Mouse (Mus musculus): ENCODE results near the gene Lix1l. TPM values are rescaled to one million over a fixed set of nuclear protein-coding genes. Genes with fewer than 3 reads are reported as not detected.

Lix1l gene
- polyA plus RNA-seq, 1 experiment, result 6.9 TPM

DNA sequence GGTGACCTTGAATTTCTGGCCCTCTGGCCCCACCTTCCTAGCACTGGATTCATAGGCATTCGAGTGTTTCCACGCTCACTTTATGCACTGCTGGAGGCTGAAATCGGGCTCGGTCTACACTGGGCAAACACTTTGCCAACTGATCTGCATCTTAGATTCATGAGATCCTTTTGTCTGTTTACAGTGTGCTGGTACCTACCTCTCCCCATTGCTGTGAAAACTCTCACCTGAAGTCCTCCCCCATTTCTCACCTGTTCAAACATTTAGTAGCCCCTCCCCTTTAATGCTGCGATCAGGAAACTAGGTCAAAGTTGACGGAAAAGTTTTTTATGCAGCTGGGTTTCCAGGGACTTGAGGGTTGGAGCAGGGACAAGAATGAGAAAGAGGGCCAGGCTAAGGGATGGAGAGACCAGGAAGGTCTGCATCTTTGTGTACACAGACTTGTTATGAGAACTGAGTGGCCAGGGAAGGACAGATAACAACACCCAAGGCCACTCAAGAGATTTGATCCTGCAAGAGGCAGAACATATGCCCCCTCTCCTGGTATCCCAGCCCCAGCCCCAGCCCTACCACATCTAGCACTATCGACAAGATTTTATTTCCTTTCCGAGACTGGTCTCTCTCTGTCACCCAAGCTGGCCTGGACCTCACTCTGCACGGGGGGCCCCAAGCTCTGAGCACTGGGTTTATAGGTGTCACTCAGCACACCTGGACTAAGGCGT is 36.9 kb upstream of the Lix1l start:
- 7% methylated on average over 10 of the region's 10 CpGs for WGBS
- no peak for DNase-seq (ENCODE audit: low read depth, low spot score)

DNA sequence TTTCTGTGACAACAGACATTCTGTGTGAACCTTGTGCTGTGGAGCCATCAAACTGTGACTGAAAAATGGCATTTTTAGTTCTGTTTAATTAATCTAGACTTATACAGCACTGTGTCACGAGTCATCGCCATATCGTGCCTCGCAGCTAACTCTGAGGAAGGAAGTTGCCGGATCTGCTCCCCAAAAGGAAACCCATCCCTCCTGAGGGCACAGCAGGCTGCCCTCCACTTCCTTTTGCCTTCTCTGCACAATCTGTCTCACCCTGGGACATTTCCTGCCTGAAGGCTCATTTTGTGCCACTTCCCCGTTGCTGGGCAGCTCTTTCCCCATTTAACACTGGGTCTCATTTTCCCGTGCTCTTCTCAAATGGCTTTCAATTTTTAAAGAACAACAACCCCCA is 36.3 kb upstream of the Lix1l start:
- WGBS, result 18% methylated on average over 7 of the region's 7 CpGs
- no peak for DNase-seq (ENCODE audit: low read depth, low spot score)

DNA sequence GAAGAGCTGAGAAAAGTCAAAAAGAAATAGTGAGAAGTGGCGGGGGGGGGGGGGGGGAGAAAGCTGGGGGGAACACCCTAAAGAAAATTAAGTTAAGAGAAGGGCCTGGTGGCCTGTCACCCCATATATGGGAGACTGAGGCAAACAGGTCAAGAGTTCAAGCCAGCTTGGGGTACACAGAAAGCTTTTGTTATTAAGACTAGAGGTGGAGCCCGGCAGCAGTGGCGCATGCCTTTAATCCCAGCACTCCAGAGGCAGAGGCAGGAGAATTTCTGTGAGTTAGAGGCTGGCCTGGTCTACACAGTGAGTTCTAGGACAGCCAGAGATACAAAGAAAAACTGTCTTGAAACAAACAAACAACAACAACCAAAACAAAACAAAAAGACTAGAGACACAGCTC is 35.8 kb upstream of the Lix1l start:
- WGBS, result 69% methylated on average over 3 of the region's 3 CpGs

DNA sequence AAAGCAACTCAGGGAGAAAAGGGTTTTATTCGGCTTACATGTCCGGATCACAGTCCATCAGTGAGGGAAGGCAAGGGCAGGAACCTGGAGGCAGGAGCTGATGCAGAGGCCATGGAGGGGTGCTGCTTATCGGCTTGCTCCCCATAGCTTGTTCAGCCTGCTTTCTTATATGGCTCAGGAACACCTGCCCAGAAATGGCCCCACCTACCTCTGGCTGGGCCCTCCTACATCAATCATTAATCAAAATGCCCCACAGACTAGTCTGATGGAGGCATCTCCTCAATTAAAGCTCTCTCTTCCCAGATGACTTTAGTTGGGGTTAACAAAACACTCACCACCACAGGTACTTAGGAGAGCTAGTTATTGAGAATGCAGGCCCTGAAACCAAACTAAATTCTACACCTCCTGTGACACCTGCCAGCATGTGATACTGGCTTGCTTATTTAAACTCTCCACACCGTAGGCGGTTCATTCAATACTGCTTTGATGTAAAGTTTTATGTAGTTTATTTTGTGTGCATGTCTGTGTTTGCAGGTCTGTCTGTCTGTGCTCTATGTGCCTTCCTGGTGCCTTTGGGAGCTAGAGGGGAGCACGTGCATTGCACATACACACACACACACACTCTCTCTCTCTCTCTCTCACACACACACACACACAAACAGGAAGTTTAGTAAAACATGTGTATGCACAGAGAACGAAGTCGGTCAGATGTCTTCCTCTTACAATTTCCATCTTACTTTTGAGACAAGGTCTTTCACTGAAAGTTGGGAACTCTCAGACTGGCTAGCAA is 34.1 kb upstream of the Lix1l start:
- DNase-seq (ENCODE audit: low read depth, low spot score), result no peak
- WGBS, result 39% methylated on average over 8 of the region's 8 CpGs

More for the DNA sequence above, 35.8 kb upstream of the Lix1l start:
- DNase-seq (ENCODE audit: low read depth, low spot score), result no peak

DNA sequence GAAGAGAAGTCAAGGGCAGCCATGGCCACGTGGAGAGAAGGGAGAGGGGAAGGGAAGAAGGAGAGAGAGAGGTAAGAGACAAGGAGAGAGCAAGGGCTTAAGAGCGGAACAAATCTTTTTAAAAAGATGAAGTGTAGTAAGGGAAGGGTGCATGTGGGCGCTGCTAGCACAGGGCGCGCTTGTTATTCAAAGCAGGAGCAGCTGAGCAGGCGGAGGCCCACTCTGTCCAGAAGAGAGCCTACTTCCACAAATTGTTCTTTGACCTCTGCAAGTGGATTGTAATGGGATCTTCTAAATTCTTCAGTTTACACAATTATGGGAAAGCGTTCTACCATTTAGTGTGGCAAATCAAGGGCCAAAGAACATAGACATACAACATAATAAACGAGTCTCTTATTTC is 32.3 kb upstream of the Lix1l start:
- 90% methylated on average over 8 of the region's 8 CpGs for WGBS
- no peak for DNase-seq (ENCODE audit: low read depth, low spot score)

DNA sequence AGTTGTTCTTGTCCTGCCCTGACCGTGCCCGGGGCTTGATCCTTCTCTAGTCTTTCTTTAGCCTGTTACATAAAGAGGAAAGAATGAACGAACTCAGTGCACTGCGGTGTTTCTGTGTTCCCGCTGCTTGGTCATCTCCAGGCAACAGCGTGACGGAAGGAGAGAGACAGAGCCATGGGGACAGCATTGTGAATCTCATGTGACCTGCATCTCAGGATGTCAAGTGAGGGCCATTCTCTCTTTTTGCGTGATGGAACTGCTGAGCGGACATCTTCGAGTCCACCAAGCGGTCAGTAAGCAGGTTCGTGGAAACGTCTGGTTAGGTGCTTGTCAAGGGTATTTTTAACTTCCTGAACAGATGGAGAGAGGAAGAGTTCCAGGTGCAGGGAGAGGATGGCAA is 31.4 kb upstream of the Lix1l start:
- 91% methylated on average over 13 of the region's 13 CpGs for WGBS
- DNase-seq (ENCODE audit: low read depth, low spot score), result no peak

DNA sequence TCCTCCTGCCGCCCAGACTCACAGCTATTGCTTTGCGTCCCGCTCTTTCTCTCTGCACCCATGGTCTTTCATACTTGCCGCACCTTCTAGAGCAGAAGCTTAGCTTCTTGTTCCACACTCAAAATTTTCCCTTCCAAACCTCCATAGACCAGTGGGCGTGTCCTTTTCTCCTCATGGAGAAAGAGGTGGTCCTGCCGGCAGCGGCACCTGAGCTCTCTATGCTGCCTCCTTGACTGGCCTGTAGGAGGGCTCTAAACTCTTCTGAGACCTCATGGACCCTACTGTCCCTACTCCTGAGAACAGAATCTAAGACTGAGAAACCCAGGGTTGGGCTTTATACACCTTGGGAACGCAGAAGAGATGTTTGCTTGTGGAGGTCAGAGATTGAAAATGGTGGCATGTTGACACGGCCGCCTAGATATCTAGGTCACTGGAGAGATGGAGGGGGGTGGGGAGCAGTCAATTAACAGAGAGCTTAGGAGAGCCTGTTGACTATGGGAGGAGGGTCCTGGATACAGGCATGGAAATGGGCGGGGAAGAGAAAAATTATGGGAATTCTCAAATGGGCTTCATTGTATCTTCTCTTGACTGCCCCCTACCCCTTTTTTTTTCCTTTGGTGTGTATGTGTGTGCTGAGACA is 30.9 kb upstream of the Lix1l start:
- no peak for DNase-seq (ENCODE audit: low read depth, low spot score)
- WGBS, result 95% methylated on average over 11 of the region's 11 CpGs

DNA sequence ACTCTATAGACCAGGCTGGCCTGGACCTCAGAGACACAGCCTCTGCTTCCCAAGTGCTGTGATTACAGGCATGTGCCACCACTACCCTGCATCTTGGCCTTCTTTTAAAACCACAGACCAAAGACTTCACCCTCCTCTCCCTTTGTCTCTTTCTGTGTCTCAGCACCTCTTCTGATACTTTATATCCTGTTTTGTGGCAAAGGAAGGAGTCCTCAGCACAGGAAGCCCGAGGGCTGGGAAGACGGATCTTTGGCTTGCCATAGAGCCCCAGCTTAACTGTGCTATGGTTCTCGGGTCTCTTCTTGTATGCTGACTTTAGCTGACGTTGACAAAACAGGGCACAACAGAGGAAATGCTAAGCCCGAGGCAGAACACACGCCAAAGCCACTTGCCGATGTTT is 30.3 kb upstream of the Lix1l start:
- 65% methylated on average over 7 of the region's 7 CpGs for WGBS
- no peak for DNase-seq (ENCODE audit: low read depth, low spot score)

DNA sequence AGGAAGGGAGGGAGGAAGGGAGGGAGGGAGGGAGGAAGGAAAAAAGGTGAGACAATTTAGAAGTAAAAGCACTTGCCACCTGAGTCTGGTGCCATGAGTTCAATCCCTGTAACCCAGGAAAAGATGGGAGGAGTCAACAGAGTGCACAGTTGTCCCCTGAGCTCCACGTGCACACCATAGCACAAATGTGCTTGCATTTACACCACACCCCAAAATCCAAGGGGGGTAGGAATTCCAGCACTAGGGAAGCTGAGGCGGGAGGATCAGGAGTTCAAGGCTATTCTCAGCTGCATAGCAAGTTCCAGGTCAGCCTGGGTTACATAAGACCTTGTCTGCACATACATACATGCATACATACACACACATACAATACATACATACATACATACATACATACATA is 29.6 kb upstream of the Lix1l start:
- no peak for DNase-seq (ENCODE audit: low read depth, low spot score)
- WGBS, result 28% methylated on average over 2 of the region's 2 CpGs

DNA sequence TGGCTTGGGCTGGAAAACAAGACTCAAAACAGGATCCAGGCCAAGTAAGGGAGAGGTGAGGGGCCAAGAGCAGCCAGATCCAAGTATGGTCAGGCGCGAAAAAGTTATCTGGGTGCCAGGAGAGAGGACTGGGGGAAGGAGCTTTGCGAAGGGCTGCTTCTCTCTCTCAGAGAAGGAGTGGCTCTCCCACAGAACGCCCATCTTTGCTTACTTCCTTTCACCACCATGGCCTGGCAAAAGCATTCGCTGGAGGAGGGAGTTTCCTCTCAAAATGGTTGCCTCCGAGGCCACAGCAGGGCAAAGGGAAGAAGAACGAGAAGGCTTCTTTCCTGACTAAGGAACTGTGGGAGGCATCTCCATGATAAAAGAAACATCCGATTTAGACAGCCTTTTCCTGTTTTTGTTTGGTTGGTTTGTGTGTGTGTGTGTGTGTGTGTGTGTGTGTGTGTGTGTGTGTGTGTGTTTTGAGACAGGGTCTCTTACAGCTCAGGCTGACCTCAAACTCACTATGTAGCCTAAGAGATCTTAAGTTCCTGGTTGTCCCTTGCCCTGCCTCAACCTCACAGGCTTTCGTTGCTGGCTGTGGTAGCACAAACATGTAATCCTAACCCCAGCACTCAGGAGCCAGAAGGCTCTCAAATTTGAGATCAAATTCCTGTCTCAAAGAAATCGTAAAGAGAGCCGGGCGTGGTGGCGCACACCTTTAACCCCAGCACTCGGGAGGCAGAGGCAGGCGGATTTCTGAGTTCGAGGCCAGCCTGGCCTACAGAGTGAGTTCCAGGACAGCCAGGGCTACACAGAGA is 28.9 kb upstream of the Lix1l start:
- WGBS, result 39% methylated on average over 16 of the region's 16 CpGs
- DNase-seq (ENCODE audit: low read depth, low spot score), result no peak

DNA sequence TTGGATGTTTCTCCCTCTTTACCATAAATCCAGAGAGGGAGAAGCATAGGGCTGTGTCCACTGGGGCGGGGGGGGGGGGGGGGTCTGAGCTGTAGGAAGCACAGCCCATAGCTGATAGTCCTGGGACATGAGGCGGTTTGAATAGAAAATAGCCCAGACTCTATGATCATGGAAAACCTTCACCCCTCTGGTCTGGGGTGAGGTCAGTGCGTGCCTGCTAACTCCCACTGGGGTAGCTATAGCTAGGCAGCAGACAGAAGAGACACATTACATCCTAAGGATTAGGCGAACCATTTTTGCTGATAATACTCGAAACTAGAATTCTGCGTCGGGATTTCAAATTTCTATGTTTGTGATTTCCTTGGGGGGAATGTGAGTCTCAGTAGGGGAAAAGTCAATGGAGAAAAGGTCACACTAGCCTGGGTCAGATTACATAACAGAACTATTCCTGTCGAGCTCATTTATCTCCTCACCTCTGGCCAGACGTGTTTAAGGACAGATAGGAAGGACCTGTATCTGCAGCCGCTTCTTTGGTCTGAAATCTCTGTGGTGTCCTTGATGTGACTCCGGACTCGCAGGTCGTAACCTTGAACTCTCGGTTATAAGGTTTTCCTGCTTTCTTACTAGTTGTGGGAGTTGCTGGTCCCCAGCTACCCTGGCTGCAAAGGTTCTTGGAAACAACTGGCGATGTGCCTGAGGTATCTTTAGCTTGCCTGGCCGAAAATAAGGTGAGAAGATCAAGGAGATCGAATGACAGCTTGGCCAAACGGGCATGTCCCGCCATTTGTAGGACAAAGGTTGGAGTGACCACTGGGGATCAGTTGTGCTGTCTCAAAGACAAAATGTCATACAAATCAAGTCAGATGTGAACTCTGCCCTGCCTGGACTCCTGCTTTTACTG is 27.1 kb upstream of the Lix1l start:
- 75% methylated on average over 19 of the region's 19 CpGs for WGBS
- no peak for DNase-seq (ENCODE audit: low read depth, low spot score)

DNA sequence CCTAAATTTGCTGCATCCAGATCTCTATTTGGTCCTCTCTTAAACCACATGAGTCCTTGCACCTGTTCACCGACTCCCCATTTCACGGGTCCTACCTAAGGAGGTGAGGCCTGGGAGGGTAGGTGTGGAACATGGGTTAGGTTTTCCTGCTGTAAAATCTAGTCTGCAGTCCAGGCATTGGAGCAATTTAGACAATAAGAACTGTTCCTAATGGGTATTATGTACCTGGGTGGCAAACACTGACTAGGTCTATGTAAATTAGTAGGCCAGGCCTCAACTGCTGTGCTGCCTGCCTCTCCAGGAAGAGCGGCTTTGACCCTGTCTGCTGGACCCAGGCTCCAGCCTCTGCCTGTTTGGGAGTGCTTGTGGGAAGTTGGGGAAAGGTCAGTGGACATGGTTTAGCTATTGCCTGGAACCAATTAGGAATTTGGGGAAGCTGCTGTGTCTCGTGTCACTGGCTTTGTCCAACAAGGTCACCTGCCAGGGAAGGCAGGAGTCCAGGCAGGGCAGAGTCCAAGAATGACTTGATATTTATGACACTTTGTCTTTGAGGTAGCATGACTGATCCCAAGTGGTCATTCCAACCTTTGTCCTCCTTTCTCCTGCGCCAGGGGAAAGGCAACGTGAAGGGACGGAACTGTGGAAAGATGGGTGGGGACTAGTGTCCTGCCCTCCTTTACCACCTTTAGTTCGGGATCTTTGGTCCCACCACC is 25.5 kb upstream of the Lix1l start:
- WGBS, result 30% methylated on average over 8 of the region's 8 CpGs
- DNase-seq (ENCODE audit: low read depth, low spot score), result no peak

DNA sequence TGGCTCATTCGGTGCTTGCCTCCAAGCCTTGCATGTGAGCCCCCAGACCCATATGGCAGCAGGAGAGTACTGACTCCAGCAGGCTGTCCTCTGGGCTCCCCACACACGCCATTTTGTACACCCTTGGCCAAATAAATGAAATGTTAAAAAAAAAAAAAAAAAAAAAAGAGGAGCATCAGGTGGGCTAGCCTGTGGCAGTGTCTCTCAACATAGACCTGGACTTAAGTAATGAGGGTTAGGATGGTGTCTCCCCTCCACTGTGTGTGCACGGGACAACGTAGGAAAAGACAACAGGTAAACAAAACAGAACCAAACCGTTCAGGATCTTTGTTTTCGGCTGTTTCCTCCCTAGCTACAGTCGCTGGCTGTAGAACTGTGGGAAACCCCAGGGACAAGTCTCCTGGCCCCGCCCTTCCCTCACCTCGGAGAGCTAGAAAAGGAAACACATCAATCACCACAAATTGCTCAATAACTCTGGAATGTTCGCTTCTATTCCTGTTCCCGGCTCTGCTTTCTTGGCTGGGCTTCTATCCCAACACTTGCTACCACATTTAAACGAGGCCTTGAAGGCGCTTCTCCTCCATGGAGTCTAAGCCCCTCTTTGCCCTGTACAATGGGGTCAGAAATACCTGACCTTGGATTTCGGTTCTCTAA is 24.8 kb upstream of the Lix1l start:
- 7% methylated on average over 14 of the region's 14 CpGs for WGBS

DNA sequence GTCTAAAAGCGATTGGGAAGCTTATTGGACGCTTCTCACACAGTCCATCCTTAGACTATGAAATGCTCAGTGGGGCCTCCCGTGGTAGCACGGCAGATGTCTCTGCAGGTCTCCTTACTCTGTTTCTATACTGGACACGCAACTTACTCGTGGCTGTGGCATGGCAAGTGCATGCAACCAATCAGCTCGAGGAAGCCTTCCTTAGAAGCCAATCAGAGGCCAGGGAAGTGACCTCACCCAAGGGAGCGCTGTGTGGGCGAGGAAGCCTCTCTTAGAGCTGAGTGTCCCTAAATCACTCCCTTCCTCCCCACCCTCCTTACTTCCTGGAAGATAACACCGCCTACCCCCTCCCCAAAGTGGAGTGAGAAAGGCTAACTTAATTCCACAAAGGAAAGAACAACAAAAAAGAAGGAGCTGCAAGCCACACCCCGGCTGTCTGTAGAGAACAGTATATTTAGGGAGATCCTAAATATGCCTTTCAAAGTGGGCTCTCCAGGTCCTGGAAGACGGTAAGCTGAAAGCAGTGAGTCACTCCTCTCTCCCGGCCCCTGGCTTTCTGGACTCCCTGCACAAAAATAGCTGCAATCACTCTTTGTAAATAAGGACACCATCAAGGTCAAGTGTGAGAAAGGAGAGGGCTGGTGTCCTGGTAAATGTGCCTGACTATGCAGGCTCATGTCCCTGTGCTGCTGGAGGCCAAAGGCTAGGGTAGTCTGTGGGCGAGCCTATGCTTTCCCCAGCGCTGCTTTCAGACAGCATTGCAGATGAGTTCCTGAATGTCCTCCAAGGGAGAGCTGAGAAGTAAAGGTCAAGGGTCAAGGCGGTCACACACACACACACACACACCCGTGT is 24.0 kb upstream of the Lix1l start, which contains the start of gene Gm16253:
Gene Gm16253, plus strand, starts transcription at position 295 of the 852 bp plus-strand sequence.
- peak; percentile 99 for DNase-seq (ENCODE audit: low read depth, low spot score)
- WGBS, result 3% methylated on average over 17 of the region's 17 CpGs

More for the DNA sequence above, 24.8 kb upstream of the Lix1l start:
- DNase-seq (ENCODE audit: low read depth, low spot score), result no peak

DNA sequence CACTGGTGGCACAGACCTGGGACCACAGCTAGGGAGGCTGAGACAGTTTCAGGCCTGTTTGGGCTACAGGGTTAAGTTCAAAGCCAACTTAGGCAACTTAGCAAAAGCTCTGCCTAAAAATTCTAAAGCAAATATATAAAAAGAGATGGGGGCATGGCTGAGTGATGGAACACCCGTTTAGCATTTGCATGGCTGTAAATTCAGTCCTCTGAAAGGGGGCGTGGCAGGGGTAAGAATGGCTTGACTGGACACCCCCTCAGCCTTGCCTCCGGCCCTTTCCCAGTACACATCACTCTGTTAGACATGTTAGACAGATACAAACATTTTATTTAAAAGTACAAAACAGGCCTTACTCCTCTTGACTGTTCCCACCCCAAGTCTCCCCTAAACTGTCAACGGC is 23.4 kb upstream of the Lix1l start:
- no peak for DNase-seq (ENCODE audit: low read depth, low spot score)
- 35% methylated on average over 4 of the region's 4 CpGs for WGBS

DNA sequence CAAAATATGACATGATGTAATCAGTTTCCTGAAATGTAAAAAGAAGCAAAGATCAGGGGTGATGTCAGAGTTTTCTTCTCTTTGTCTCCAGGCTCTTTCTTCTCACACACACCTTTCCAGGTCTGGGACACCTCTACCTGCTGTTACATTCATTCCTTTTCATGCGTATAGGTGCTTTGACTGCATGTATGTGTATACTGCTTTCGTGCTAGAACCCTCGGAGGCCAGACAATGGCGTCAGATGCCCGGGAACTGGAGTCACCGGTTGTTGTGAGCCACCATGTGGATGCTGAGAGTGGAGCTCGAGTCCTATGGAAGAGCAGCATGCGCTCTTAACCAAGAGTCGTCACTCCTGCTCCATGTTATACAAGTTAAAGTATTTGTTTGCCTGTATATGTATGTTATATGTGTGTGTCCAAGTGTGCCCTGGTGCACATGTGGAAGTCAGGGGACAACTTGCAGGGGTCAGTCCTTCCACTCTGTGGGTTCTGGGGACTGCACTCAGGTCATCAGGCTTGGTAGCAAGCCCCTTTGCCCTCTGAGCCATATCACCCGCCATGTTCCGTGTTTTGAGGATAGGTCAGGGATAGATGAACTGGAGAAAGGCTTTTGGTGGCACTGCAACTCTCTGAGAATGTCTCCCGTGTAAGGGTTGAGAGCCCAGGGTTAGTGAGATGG is 22.2 kb upstream of the Lix1l start:
- WGBS, result 75% methylated on average over 12 of the region's 12 CpGs

More for the DNA sequence above, 22.2 kb upstream of the Lix1l start:
- no peak for DNase-seq (ENCODE audit: low read depth, low spot score)
